In the genomic region with DNA sequence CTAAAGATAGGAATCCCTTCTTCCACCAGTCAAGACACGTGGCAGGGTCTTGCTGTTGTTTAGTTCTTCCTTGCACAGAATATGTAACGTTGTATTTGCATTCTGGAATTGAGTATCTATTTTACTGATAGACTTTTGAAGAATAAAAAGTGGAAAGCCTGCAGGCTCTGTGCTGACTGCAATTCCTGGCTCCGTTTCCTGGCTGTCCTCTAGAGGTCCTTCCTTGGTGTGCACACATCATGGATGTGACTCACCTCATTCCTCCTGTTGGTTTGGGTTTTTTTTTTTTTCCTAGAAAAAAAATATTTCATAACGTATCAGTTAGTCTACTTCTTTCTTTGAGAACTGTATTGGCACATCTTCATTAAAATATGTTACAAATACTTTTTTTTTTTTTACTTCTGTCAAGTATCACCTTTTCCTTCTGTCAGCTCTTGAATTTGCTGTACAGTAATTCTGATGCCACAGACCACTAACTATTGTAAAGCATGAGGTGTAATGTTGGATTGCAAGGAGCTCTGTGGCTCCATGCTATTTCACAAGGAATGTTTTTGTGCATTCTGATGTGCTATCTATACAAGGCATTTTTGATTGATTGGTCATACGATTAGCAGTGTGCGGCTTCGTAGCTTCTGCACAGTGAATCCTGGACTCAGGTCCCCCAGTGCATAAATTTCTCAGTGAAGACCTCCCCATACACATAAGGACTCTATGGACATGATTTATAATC, we compare ENCODE assay signal across 9 mouse cellular contexts.
DNase-seq lines count a peak whose midpoint lies in the region; ATAC-seq and TF ChIP-seq lines count a peak whose summit lies in the region.
"Had no signal": no experiment of that assay in that cellular context is flagged by ENCODE, and none has a peak within 500 bp of the region (broad histone marks: within the 10 kb centered on the region; RNA-seq: fewer than 3 reads in every experiment).

No protein-coding gene starts in this region.

- no peak overlapping the region for H3K27ac ChIP-seq in cerebellum, adult 2 months (ENCODE audit: insufficient read depth, low read length)
- no peak overlapping the region for H3K27ac ChIP-seq in intestine, postnatal 0 days (ENCODE audit: low read depth, low read length)
- H3K27ac ChIP-seq: liver, embryonic 15.5 days had no signal

- H3K27me3 ChIP-seq in cerebellum, adult 2 months (ENCODE audit: control insufficient read depth, insufficient read depth, low read length), result no peaks in the 10 kb centered on the region
- H3K27me3 ChIP-seq in intestine, postnatal 0 days (replicated peaks; ENCODE audit: control insufficient read depth, insufficient read depth, low read length), result no peaks in the 10 kb centered on the region
- H3K27me3 ChIP-seq: liver, embryonic 15.5 days had no signal

- ATAC-seq in intestine, postnatal 0 days, result no peak
- ATAC-seq in erythroblast, adult 5-6 weeks (replicated peaks; ENCODE audit: low FRiP score, poor library complexity, severe bottlenecking), result no peak

- intact Hi-C loops in heart, postnatal 10 days (cut with DNase I), result no loop called here

- TF ChIP-seq POLR2A in cerebellum, adult 2 months (IDR thresholded peaks at IDR 0.05; ENCODE audit: borderline replicate concordance, insufficient read depth, low read length), result no peak

- WGBS in cerebellum, adult 2 months, result 55% methylated on average over 7 of the region's 7 CpGs
- 79% methylated on average over 7 of the region's 7 CpGs for WGBS in intestine, postnatal 0 days

- no peak overlapping the region for H3K9ac ChIP-seq in intestine, postnatal 0 days (ENCODE audit: low read depth, low read length)
- H3K9ac ChIP-seq: liver, embryonic 15.5 days had no signal

- no peak overlapping the region for H3K4me3 ChIP-seq in cerebellum, adult 2 months (replicated peaks; ENCODE audit: insufficient read depth, low read depth, low read length)
- H3K4me3 ChIP-seq in intestine, postnatal 0 days (ENCODE audit: low read depth, low read length), result no peak overlapping the region
- H3K4me3 ChIP-seq: liver, embryonic 15.5 days had no signal

- H3K36me3 ChIP-seq in intestine, postnatal 0 days (ENCODE audit: control insufficient read depth, insufficient read depth), result no peaks in the 10 kb centered on the region
- H3K36me3 ChIP-seq: liver, embryonic 15.5 days had no signal

- no peak for TF ChIP-seq CTCF in cerebellum, adult 2 months (IDR thresholded peaks at IDR 0.05; ENCODE audit: borderline replicate concordance, insufficient read depth, low read depth, low read length)
- no peak for TF ChIP-seq CTCF in intestine, postnatal 0 days (IDR thresholded peaks at IDR 0.05; ENCODE audit: low read depth)

- DNase-seq in urinary bladder, postnatal 14 days (ENCODE audit: low spot score), result peak; percentile 79
- DNase-seq in urinary bladder, adult 2 months (ENCODE audit: low spot score), result no peak
- peak; percentile 79 to 86 for DNase-seq in cerebellum, adult 2 months
- peak; percentile 42 to 55 for DNase-seq in heart, postnatal 10 days
- DNase-seq in urinary bladder, postnatal 36 days (ENCODE audit: low spot score in 2 of 2), result peak; percentile 20 to 45
- DNase-seq: embryo, embryonic 11 days had no signal

- no peaks in the 10 kb centered on the region; the same call in 1 of the 2 replicates for H3K4me1 ChIP-seq in cerebellum, adult 2 months (ENCODE audit: control insufficient read depth, insufficient read depth, low read length)
- no peaks in the 10 kb centered on the region for H3K4me1 ChIP-seq in intestine, postnatal 0 days (replicated peaks; ENCODE audit: control insufficient read depth, insufficient read depth, low read length)
- H3K4me1 ChIP-seq: liver, embryonic 15.5 days had no signal

- H3K4me2 ChIP-seq in intestine, postnatal 0 days (replicated peaks; ENCODE audit: low read depth), result no peak overlapping the region
- H3K4me2 ChIP-seq: liver, embryonic 15.5 days had no signal

- no peaks in the 10 kb centered on the region for H3K9me3 ChIP-seq in intestine, postnatal 0 days (ENCODE audit: control insufficient read depth)
- H3K9me3 ChIP-seq: liver, embryonic 15.5 days had no signal
